In the genomic region with DNA sequence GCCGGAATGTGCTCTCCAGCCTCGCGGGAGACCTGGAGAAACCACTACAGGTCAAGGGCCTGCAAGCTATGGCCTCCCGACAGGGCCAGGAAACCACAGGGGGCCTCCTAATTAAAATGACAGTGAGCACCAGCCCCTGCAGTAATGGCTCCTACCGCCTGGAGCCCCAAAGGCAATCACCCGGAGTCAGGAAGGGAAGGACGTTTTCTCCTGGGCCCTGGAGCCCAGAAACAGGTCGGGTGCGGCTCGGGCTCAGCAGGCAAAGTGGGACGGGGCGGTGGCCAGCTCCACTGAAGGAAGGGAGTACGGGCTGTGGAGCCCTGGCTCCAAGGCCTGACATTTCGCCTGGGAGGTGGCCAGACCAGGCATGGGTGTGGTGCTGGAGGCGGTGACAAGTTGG, we compare ENCODE assay signal across 9 mouse cellular contexts. TPM values are rescaled to one million over a fixed set of nuclear protein-coding genes. Genes with fewer than 3 reads are reported as not detected.
DNase-seq lines count a peak whose midpoint lies in the region; ATAC-seq and TF ChIP-seq lines count a peak whose summit lies in the region.
"Had no signal": no experiment of that assay in that cellular context is flagged by ENCODE, and none has a peak within 500 bp of the region (broad histone marks: within the 10 kb centered on the region; RNA-seq: fewer than 3 reads in every experiment).

No protein-coding gene starts in this region.

- TF ChIP-seq CTCF in layer of hippocampus, adult 2 months (conservative IDR thresholded peaks at IDR 0.05): peak; percentile 54

- H3K4me2 ChIP-seq in hindbrain, embryonic 12.5 days (replicated peaks): no peak overlapping the region
- H3K4me2 ChIP-seq in liver, embryonic 13.5 days: peak overlapping the region; percentile 15; the same call in 1 of the 2 replicates
- H3K4me2 ChIP-seq: hindbrain, embryonic 15.5 days had no signal

- H3K27ac ChIP-seq in layer of hippocampus, adult 2 months: peak overlapping the region; percentile 81
- peak overlapping the region; percentile 59; the same call in 1 of the 2 replicates for H3K27ac ChIP-seq in embryonic facial prominence, embryonic 10.5 days (replicated peaks)
- H3K27ac ChIP-seq in hindbrain, embryonic 12.5 days: no peak overlapping the region
- H3K27ac ChIP-seq in liver, embryonic 13.5 days: peak overlapping the region; percentile 26; the same call in 1 of the 2 replicates
- H3K27ac ChIP-seq: hindbrain, embryonic 15.5 days had no signal

- H3K4me3 ChIP-seq in layer of hippocampus, adult 2 months: 0 out of 2 replicates have a peak overlapping the region, but pooled peaks have one; percentile 8
- H3K4me3 ChIP-seq in embryonic facial prominence, embryonic 10.5 days: no peak overlapping the region
- H3K4me3 ChIP-seq in hindbrain, embryonic 12.5 days: no peak overlapping the region
- H3K4me3 ChIP-seq in liver, embryonic 13.5 days (replicated peaks): no peak overlapping the region
- H3K4me3 ChIP-seq: hindbrain, embryonic 15.5 days had no signal

- WGBS in embryonic facial prominence, embryonic 10.5 days: 17% methylated on average over 15 of the region's 15 CpGs
- 15% methylated on average over 15 of the region's 15 CpGs for whole genome bisulfite sequencing in hindbrain, embryonic 12.5 days
- WGBS in liver, embryonic 13.5 days (ENCODE audit: insufficient replicate concordance): 21% methylated on average over 15 of the region's 15 CpGs

- H3K4me1 ChIP-seq in embryonic facial prominence, embryonic 10.5 days: peaks cover 24% of the 10 kb centered on the region
- peaks cover 11% of the 10 kb centered on the region for H3K4me1 ChIP-seq in hindbrain, embryonic 12.5 days
- peaks cover 12% of the 10 kb centered on the region for H3K4me1 ChIP-seq in liver, embryonic 13.5 days (replicated peaks)

- ATAC-seq in hindbrain, embryonic 12.5 days (ENCODE audit: low FRiP score): no peak
- ATAC-seq in liver, embryonic 13.5 days (ENCODE audit: low read depth): no peak
- no peak for ATAC-seq in inflammation-experienced regulatory T-cells, adult 6 months

- no peaks in the 10 kb centered on the region for H3K9me3 ChIP-seq in embryonic facial prominence, embryonic 10.5 days
- no peaks in the 10 kb centered on the region for H3K9me3 ChIP-seq in hindbrain, embryonic 12.5 days (replicated peaks)
- H3K9me3 ChIP-seq in liver, embryonic 13.5 days (replicated peaks): no peaks in the 10 kb centered on the region
- H3K9me3 ChIP-seq: hindbrain, embryonic 15.5 days had no signal

- 0 out of 2 replicates have a peak overlapping the region, but pooled peaks have one; percentile 8 for H3K9ac ChIP-seq in hindbrain, embryonic 12.5 days
- no peak overlapping the region for H3K9ac ChIP-seq in liver, embryonic 13.5 days
- H3K9ac ChIP-seq: hindbrain, embryonic 15.5 days had no signal

- H3K27me3 ChIP-seq in embryonic facial prominence, embryonic 10.5 days (replicated peaks; ENCODE audit: low read depth, poor library complexity, severe bottlenecking): peaks cover 41% of the 10 kb centered on the region
- peaks cover 78% of the 10 kb centered on the region for H3K27me3 ChIP-seq in hindbrain, embryonic 12.5 days
- peaks cover 20% of the 10 kb centered on the region; the same call in 1 of the 2 replicates for H3K27me3 ChIP-seq in liver, embryonic 13.5 days

- DNase-seq in layer of hippocampus, adult 2 months (ENCODE audit: low spot score in 2 of 2): no peak
- DNase-seq in layer of hippocampus, postnatal 25 days (ENCODE audit: extremely low spot score in 1 of 2, low spot score in 1 of 2): no peak
- peak; percentile 45 for DNase-seq in embryonic facial prominence, embryonic 10.5 days (ENCODE audit: low spot score)
- no peak for DNase-seq in liver, embryonic 13.5 days
- DNase-seq in testis, postnatal 10 days (ENCODE audit: low spot score): peak; percentile 68
- no peak for DNase-seq in right cerebral cortex, postnatal 25 days

- H3K36me3 ChIP-seq in embryonic facial prominence, embryonic 10.5 days (replicated peaks): no peaks in the 10 kb centered on the region
- H3K36me3 ChIP-seq in hindbrain, embryonic 12.5 days: 0 out of 2 replicates have a peak, but pooled peaks cover 3% of the 10 kb centered on the region
- no peaks in the 10 kb centered on the region for H3K36me3 ChIP-seq in liver, embryonic 13.5 days

RNA-seq across cellular contexts. Expression of a gene that starts 26.5 kb away (rescaled TPM):
- total RNA-seq in layer of hippocampus, adult 2 months (2021): 10 to 100 TPM; 27.0 to 27.8 TPM
- total RNA-seq in layer of hippocampus, postnatal 25 days (2021): 10 to 100 TPM; 30.5 to 32.4 TPM
- 4.2 TPM in 2 replicates for polyA plus RNA-seq in embryonic facial prominence, embryonic 10.5 days (2016; fragmentation: Nextera tagmentation; extraction: Ambion mirVana)
- 1.3 and 1.9 TPM in 2 replicates for polyA plus RNA-seq in hindbrain, embryonic 12.5 days (2016; fragmentation: Nextera tagmentation; extraction: Ambion mirVana)
- 3.2 and 3.4 TPM in 2 replicates for polyA plus RNA-seq in liver, embryonic 13.5 days (2015; fragmentation: Nextera tagmentation; extraction: Ambion mirVana)
- polyA plus RNA-seq in inflammation-experienced regulatory T-cells, adult 6 months (2017; shearing (Covaris generic)): not detected

RNA-seq across cellular contexts. Expression of a gene that starts 37.6 kb away (rescaled TPM):
- total RNA-seq in layer of hippocampus, adult 2 months (2021): 100 to 1,000 TPM; 130 to 131 TPM
- 100 to 1,000 TPM; 121 to 142 TPM for total RNA-seq in layer of hippocampus, postnatal 25 days (2021)
- 2.2 and 2.4 TPM in 2 replicates for polyA plus RNA-seq in embryonic facial prominence, embryonic 10.5 days (2016; fragmentation: Nextera tagmentation; extraction: Ambion mirVana)
- 4.9 and 5.1 TPM in 2 replicates for polyA plus RNA-seq in hindbrain, embryonic 12.5 days (2016; fragmentation: Nextera tagmentation; extraction: Ambion mirVana)
- 0.20 and 0.32 TPM in 2 replicates for polyA plus RNA-seq in liver, embryonic 13.5 days (2015; fragmentation: Nextera tagmentation; extraction: Ambion mirVana)
- polyA plus RNA-seq in inflammation-experienced regulatory T-cells, adult 6 months (2017; shearing (Covaris generic)): under 1 TPM in 1 of 3 experiments, not detected in 2; 0.11 TPM

Comparison
In these comparisons a context has a peak if more than half of its experiments do, and no peak if none do; other contexts are left out.
1. DNase-seq: peak in embryonic facial prominence, embryonic 10.5 days (single experiment) and testis, postnatal 10 days (single experiment); none in layer of hippocampus, adult 2 months (0 of 2), layer of hippocampus, postnatal 25 days (0 of 2), liver, embryonic 13.5 days (single experiment) and right cerebral cortex, postnatal 25 days (single experiment).